Mouse (Mus musculus) cerebellum, adult 8-10 months (tissue): ENCODE data around the gene Gm3739.
A peak's percentile ranks its signal among the peaks of the same experiment; 100 is the strongest.
"Not testable (repeated sequence)": the region's sequence is repeated elsewhere in the genome, so short reads cannot be mapped to it uniquely, and the experiment has no call there.

Experiments
- DNase-seq: peaks from one replicate; pipeline ENCODE4 v3.0.0; 2022

Gene Gm3739

DNA sequence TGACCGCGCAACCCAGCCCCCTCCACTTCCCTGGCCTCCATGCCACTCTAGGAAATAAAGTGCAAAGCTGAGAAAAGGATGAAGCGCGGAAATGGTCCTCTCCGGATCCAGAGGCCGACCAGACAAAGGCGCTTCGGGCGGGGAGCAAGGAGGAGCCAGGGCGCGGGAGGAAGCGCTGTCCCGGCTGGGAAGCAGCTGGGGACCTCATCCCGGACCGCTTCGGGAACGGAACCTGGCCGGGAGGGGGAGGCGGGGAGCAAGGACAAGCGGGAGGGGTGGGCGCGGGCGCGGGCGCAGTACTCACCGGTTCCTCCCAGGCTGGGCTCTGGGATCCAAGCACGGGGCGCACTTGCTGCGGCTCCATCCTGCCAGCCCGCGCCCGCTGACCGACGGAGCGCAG, at the start of gene Gm3739:
Gene Gm3739, minus strand, starts transcription at position 389 of the 400 bp plus-strand sequence.
- DNase-seq: peak; percentile 0

DNA sequence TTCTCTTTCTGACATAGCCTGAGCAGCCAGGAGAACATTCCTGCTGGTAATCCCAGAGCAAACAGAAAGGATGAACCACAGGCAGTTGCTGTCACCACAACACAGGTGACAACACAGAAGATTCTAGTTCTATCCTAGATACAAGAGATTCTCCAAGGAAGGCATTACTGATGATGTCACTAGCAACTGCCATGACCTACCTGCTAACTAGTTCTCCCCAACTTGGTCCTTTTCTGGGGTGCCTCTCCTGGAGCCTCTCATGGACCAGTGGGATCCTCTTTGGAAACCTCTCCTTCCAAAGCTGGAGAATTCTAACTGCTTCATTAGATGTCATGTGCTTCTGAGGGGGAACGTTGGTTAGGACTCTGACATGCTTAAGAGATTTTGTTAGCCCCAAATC, 17.4 kb upstream of the Gm3739 start, which contains the start of gene Gm5797:
Gene Gm5797, minus strand, starts transcription at position 101 of the 400 bp plus-strand sequence.
- DNase-seq: not testable (repeated sequence)

DNA sequence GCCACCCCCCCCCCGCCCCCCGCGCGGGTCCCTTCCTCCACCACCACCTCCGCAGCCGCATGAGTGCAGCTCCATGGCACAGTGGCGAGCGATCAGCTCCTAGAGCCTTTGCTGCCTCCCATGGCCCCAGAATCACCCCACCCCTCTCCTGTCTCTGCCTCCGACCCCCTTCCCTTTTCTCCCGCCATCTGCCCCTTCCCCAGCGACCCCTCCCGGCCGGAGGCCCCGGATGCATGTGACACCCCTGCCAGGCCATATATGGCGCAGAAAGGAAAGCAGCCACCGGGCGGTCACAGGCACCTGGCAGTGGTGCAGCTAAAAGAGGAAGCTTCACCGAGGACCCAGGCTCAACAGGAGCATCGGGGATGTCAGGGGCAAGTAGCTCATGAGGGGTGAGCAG, 244 bp upstream of the Gm3739 start:
- peak; percentile 0 for DNase-seq

DNA sequence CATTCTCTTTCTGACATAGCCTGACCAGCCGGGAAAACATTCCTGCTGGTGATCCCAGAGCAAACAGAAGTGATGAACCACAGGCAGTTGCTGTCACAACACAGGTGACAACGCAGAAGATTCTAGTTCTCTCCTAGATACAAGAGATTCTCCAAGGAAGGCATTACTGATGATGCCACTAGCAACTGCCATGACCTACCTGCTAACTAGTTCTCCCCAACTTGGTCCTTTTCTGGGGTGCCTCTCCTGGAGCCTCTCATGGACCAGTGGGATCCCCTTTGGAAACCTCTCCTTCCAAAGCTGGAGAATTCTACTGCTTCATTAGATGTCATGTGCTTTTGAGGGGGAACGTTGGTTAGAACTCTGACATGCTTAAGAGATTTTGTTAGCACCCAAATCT, 50.2 kb downstream of the Gm3739 start, which contains the start of gene Gm3727:
Gene Gm3727, minus strand, starts transcription at position 101 of the 400 bp plus-strand sequence.
- not testable (repeated sequence) for DNase-seq
